Mouse (Mus musculus) embryonic facial prominence, embryonic 15.5 days (tissue): ENCODE data around the gene E130308A19Rik. TPM values are rescaled to one million over a fixed set of nuclear protein-coding genes. Genes with fewer than 3 reads are reported as not detected.

Experiments used
- ATAC-seq: fragments of 200-750 bp; cut with Nextera tagmentation; 2 replicates; pipeline ENCODE4 v1.8.0; 2017; ENCODE audit warnings: low read depth, moderate TSS enrichment; ENCODE audit not compliant: insufficient number of reproducible peaks, low FRiP score, low TSS enrichment
- H3K27ac ChIP-seq: fragments of 300-500 bp; sonication (generic); replicated peaks from 2 replicates; pipeline ENCODE4 v1.5.1; 2015; ENCODE audit warnings: mild to moderate bottlenecking, inconsistent platforms
- H3K27me3 ChIP-seq: fragments of 300-500 bp; sonication (generic); 2 replicates; pipeline ENCODE4 v1.6.1; 2015; ENCODE audit warnings: inconsistent platforms
- H3K36me3 ChIP-seq: fragments of 300-500 bp; sonication (generic); 2 replicates; pipeline ENCODE4 v1.6.1; 2015; ENCODE audit warnings: mild to moderate bottlenecking, inconsistent platforms
- H3K4me1 ChIP-seq: fragments of 300-500 bp; sonication (generic); 2 replicates; pipeline ENCODE4 v1.6.1; 2015; ENCODE audit warnings: inconsistent platforms
- H3K4me2 ChIP-seq: fragments of 300-500 bp; sonication (generic); replicated peaks from 2 replicates; pipeline ENCODE4 v1.6.1; 2015; ENCODE audit warnings: mild to moderate bottlenecking, inconsistent platforms
- H3K4me3 ChIP-seq: fragments of 300-500 bp; sonication (generic); replicated peaks from 2 replicates; pipeline ENCODE4 v1.5.1; 2015; ENCODE audit warnings: mild to moderate bottlenecking, inconsistent platforms
- H3K9ac ChIP-seq: fragments of 300-500 bp; sonication (generic); 2 replicates; pipeline ENCODE4 v1.6.1; 2015; ENCODE audit warnings: inconsistent platforms
- H3K9me3 ChIP-seq: fragments of 300-500 bp; sonication (generic); replicated peaks from 2 replicates; pipeline ENCODE4 v1.6.1; 2016; ENCODE audit warnings: inconsistent platforms
- WGBS: fragments of 180-500 bp; shearing (Covaris S2); methylation state at CpG from one replicate; pipeline ENCODE4 v1.1.7; 2015; 5-methylcytosine and 5-hydroxymethylcytosine counted together
- polyA plus RNA-seq: library from polyadenylated mRNA; unstranded; fragments of >200 nt; fragmentation: Nextera tagmentation; extraction: Ambion mirVana; gene quantifications from 2 replicates; pipeline ENCODE4 v1.2.1, GENCODE M21; 2015

E130308A19Rik gene
- polyA plus RNA-seq, 1 experiment from 2014 or later = 18.7 TPM

GRCm38 (mm10) chr4:59666550-59667317, 40.7 kb downstream of the E130308A19Rik start:
- H3K36me3 ChIP-seq = no peaks in the 10 kb centered on the region
- no peak overlapping the region for H3K9ac ChIP-seq
- WGBS = 56% methylated on average over 3 of the region's 3 CpGs
- no peak overlapping the region for H3K4me2 ChIP-seq
- H3K27me3 ChIP-seq = no peaks in the 10 kb centered on the region
- 0 out of 2 replicates have a peak, but pooled peaks cover 3% of the 10 kb centered on the region for H3K4me1 ChIP-seq
- no peak for ATAC-seq
- no peak overlapping the region for H3K27ac ChIP-seq
- no peaks in the 10 kb centered on the region for H3K9me3 ChIP-seq
- no peak overlapping the region for H3K4me3 ChIP-seq

GRCm38 (mm10) chr4:59668050-59668449, 42.0 kb downstream of the E130308A19Rik start:
- no peak for ATAC-seq
- Histone ChIP-seq H3K4me2 (no peak overlapping the region), H3K4me3 (no peak overlapping the region), H3K27me3 (no peaks in the 10 kb centered on the region), H3K36me3 (no peaks in the 10 kb centered on the region), H3K9me3 (no peaks in the 10 kb centered on the region), H3K9ac (no peak overlapping the region), H3K27ac (no peak overlapping the region), H3K4me1 (0 out of 2 replicates have a peak, but pooled peaks cover 3% of the 10 kb centered on the region)
- 53% methylated on average over 3 of the region's 3 CpGs for WGBS

- ATAC-seq = no peak
- Histone ChIP-seq H3K4me2 (no peak overlapping the region), H3K9me3 (no peaks in the 10 kb centered on the region), H3K27me3 (no peaks in the 10 kb centered on the region), H3K36me3 (no peaks in the 10 kb centered on the region), H3K27ac (no peak overlapping the region), H3K9ac (no peak overlapping the region), H3K4me1 (0 out of 2 replicates have a peak, but pooled peaks cover 3% of the 10 kb centered on the region), H3K4me3 (no peak overlapping the region)
- WGBS = 88% methylated on average over 1 of the region's 1 CpGs
These were observed 43.1 kb downstream of the E130308A19Rik start for GRCm38 (mm10) chr4:59669131-59669530.

GRCm38 (mm10) chr4:59670015-59670414, 44.0 kb downstream of the E130308A19Rik start:
- Histone ChIP-seq H3K36me3 (no peaks in the 10 kb centered on the region), H3K4me1 (0 out of 2 replicates have a peak, but pooled peaks cover 3% of the 10 kb centered on the region), H3K4me3 (no peak overlapping the region), H3K9ac (no peak overlapping the region), H3K4me2 (no peak overlapping the region), H3K27me3 (no peaks in the 10 kb centered on the region), H3K9me3 (no peaks in the 10 kb centered on the region), H3K27ac (no peak overlapping the region)
- no peak for ATAC-seq
- WGBS = 60% methylated on average over 2 of the region's 2 CpGs

- no peak overlapping the region for H3K4me3 ChIP-seq
- no peak overlapping the region for H3K27ac ChIP-seq
- H3K9me3 ChIP-seq = no peaks in the 10 kb centered on the region
- H3K4me1 ChIP-seq = no peaks in the 10 kb centered on the region
- 80% methylated on average over 2 of the region's 2 CpGs for WGBS
- no peaks in the 10 kb centered on the region for H3K36me3 ChIP-seq
- no peak overlapping the region for H3K9ac ChIP-seq
- H3K27me3 ChIP-seq = no peaks in the 10 kb centered on the region
- no peak overlapping the region for H3K4me2 ChIP-seq
- ATAC-seq = no peak
These were observed 47.6 kb downstream of the E130308A19Rik start for GRCm38 (mm10) chr4:59673423-59674117.

- H3K36me3 ChIP-seq = no peaks in the 10 kb centered on the region
- no peak overlapping the region for H3K4me2 ChIP-seq
- no peaks in the 10 kb centered on the region for H3K4me1 ChIP-seq
- no peak overlapping the region for H3K4me3 ChIP-seq
- H3K27ac ChIP-seq = no peak overlapping the region
- H3K27me3 ChIP-seq = no peaks in the 10 kb centered on the region
- WGBS = 73% methylated on average over 8 of the region's 8 CpGs
- no peaks in the 10 kb centered on the region for H3K9me3 ChIP-seq
- H3K9ac ChIP-seq = no peak overlapping the region
- ATAC-seq = no peak
These were observed 49.1 kb downstream of the E130308A19Rik start for GRCm38 (mm10) chr4:59674929-59675679.

GRCm38 (mm10) chr4:59675699-59676098, 49.7 kb downstream of the E130308A19Rik start:
- Histone ChIP-seq H3K27me3 (no peaks in the 10 kb centered on the region), H3K36me3 (no peaks in the 10 kb centered on the region), H3K4me1 (no peaks in the 10 kb centered on the region), H3K9me3 (no peaks in the 10 kb centered on the region), H3K4me3 (no peak overlapping the region), H3K9ac (no peak overlapping the region), H3K27ac (no peak overlapping the region), H3K4me2 (no peak overlapping the region)
- ATAC-seq = no peak
- WGBS = 75% methylated on average over 3 of the region's 3 CpGs

- H3K36me3 ChIP-seq = no peaks in the 10 kb centered on the region
- no peak for ATAC-seq
- no peaks in the 10 kb centered on the region for H3K4me1 ChIP-seq
- H3K9ac ChIP-seq = no peak overlapping the region
- H3K4me2 ChIP-seq = no peak overlapping the region
- no peak overlapping the region for H3K4me3 ChIP-seq
- H3K27me3 ChIP-seq = no peaks in the 10 kb centered on the region
- H3K9me3 ChIP-seq = no peaks in the 10 kb centered on the region
- 91% methylated on average over 1 of the region's 1 CpGs for WGBS
- no peak overlapping the region for H3K27ac ChIP-seq
These were observed 55.4 kb downstream of the E130308A19Rik start for GRCm38 (mm10) chr4:59681383-59681782.

GRCm38 (mm10) chr4:59682491-59682890, 56.5 kb downstream of the E130308A19Rik start:
- Histone ChIP-seq H3K4me3 (no peak overlapping the region), H3K4me2 (no peak overlapping the region), H3K36me3 (no peaks in the 10 kb centered on the region), H3K4me1 (no peaks in the 10 kb centered on the region), H3K27ac (no peak overlapping the region), H3K9me3 (no peaks in the 10 kb centered on the region), H3K9ac (no peak overlapping the region), H3K27me3 (no peaks in the 10 kb centered on the region)
- 72% methylated on average over 3 of the region's 3 CpGs for WGBS
- no peak for ATAC-seq

- H3K9ac ChIP-seq = no peak overlapping the region
- no peaks in the 10 kb centered on the region for H3K9me3 ChIP-seq
- no peak for ATAC-seq
- no peaks in the 10 kb centered on the region for H3K27me3 ChIP-seq
- H3K4me1 ChIP-seq = no peaks in the 10 kb centered on the region
- H3K4me2 ChIP-seq = no peak overlapping the region
- H3K36me3 ChIP-seq = no peaks in the 10 kb centered on the region
- no peak overlapping the region for H3K27ac ChIP-seq
- WGBS = 81% methylated on average over 10 of the region's 10 CpGs
- no peak overlapping the region for H3K4me3 ChIP-seq
These were observed 56.9 kb downstream of the E130308A19Rik start for GRCm38 (mm10) chr4:59682950-59683349.

GRCm38 (mm10) chr4:59684306-59684705, 58.3 kb downstream of the E130308A19Rik start:
- no peak for ATAC-seq
- 81% methylated on average over 4 of the region's 4 CpGs for WGBS
- no peak overlapping the region for H3K9ac ChIP-seq
- no peak overlapping the region for H3K4me3 ChIP-seq
- no peaks in the 10 kb centered on the region for H3K27me3 ChIP-seq
- no peak overlapping the region for H3K27ac ChIP-seq
- no peaks in the 10 kb centered on the region for H3K9me3 ChIP-seq
- H3K4me1 ChIP-seq = no peaks in the 10 kb centered on the region
- H3K4me2 ChIP-seq = no peak overlapping the region
- no peaks in the 10 kb centered on the region for H3K36me3 ChIP-seq
